Mouse (Mus musculus) lung, postnatal 0 days (tissue): ENCODE results near the gene Aldh18a1. TPM values are rescaled to one million over a fixed set of nuclear protein-coding genes. Genes with fewer than 3 reads are reported as not detected.
A peak's percentile ranks its signal among the peaks of the same experiment; 100 is the strongest.

Source experiments
- ATAC-seq: fragments of 200-750 bp; cut with Nextera tagmentation; 2 replicates; pipeline ENCODE4 v1.8.0; 2017; ENCODE audit warnings: moderate library complexity
- DNase-seq: peaks from one replicate; pipeline ENCODE4 v3.0.0-alpha.2; 2016; ENCODE audit warnings: low spot score
- H3K27ac ChIP-seq: fragments of 300-500 bp; sonication (generic); 2 replicates; pipeline ENCODE4 v1.5.1; 2014; ENCODE audit warnings: antibody characterized with exemption, mild to moderate bottlenecking, low read length, mixed read lengths
- H3K27me3 ChIP-seq: fragments of 300-500 bp; sonication (generic); replicated peaks from 2 replicates; pipeline ENCODE4 v1.6.1; 2014; ENCODE audit warnings: low read length, mixed read lengths; ENCODE audit not compliant: insufficient read depth
- H3K36me3 ChIP-seq: fragments of 300-500 bp; sonication (generic); 2 replicates; pipeline ENCODE4 v1.6.1; 2014; ENCODE audit warnings: low read length, mixed read lengths; ENCODE audit not compliant: insufficient read depth
- H3K4me1 ChIP-seq: fragments of 300-500 bp; sonication (generic); 2 replicates; pipeline ENCODE4 v1.6.1; 2014; ENCODE audit warnings: antibody characterized with exemption, low read depth, low read length, mixed read lengths; ENCODE audit not compliant: insufficient read depth
- H3K4me2 ChIP-seq: fragments of 300-500 bp; sonication (generic); replicated peaks from 2 replicates; pipeline ENCODE4 v1.6.1; 2014; ENCODE audit warnings: low read depth, mild to moderate bottlenecking, low read length, moderate library complexity, mixed read lengths
- H3K4me3 ChIP-seq: fragments of 300-500 bp; sonication (generic); 2 replicates; pipeline ENCODE4 v1.5.1; 2014; ENCODE audit warnings: low read depth, low read length
- H3K9ac ChIP-seq: fragments of 300-500 bp; sonication (generic); replicated peaks from 2 replicates; pipeline ENCODE4 v1.6.1; 2014; ENCODE audit warnings: low read depth, mild to moderate bottlenecking
- H3K9me3 ChIP-seq: fragments of 300-500 bp; sonication (generic); 2 replicates; pipeline ENCODE4 v1.6.1; 2016; ENCODE audit warnings: low read length, mixed read lengths
- CTCF ChIP-seq: IDR thresholded peaks from 2 replicates; pipeline ENCODE4 v1.5.1; 2016; ENCODE audit warnings: antibody characterized with exemption, mild to moderate bottlenecking
- EP300 ChIP-seq: IDR thresholded peaks from 2 replicates; pipeline ENCODE4 v1.6.1; 2016; ENCODE audit warnings: antibody characterized with exemption, mild to moderate bottlenecking, control low read depth
- WGBS: fragments of 180-500 bp; shearing (Covaris S2); extraction: QIAGEN DNeasy Blood & Tissue Kit; methylation state at CpG from one replicate; pipeline ENCODE4 v1.1.7; 2014; 5-methylcytosine and 5-hydroxymethylcytosine counted together
- polyA plus RNA-seq: library from polyadenylated mRNA; unstranded; fragments of >200 nt; fragmentation: Nextera tagmentation; extraction: Ambion mirVana; gene quantifications from 2 replicates; pipeline ENCODE4 v1.2.1, GENCODE M21; 2015

Gene Aldh18a1
- 11.1 and 13.6 TPM in 2 replicates for polyA plus RNA-seq

- DNase-seq (peak; percentile 94), ATAC-seq (peak; percentile 95)
- no peaks in the 10 kb centered on the region for H3K4me1 ChIP-seq
- H3K9me3 ChIP-seq, result no peaks in the 10 kb centered on the region
- H3K4me3 ChIP-seq, result peak within 1 kb of the TSS; percentile 63
- H3K27me3 ChIP-seq, result no peaks in the 10 kb centered on the region
- 0 out of 2 replicates have a peak within 1 kb of the TSS, but pooled peaks have one; percentile 5 for H3K9ac ChIP-seq
- TF ChIP-seq CTCF (peak; percentile 33; the same call in 1 of the 2 replicates), EP300 (peak; percentile 17; the same call in 1 of the 2 replicates)
- no peaks in the 10 kb centered on the region for H3K36me3 ChIP-seq
- under 1% methylated on average over 23 of the region's 34 CpGs for WGBS
- H3K27ac ChIP-seq, result peak within 1 kb of the TSS; percentile 28; the same call in 1 of the 2 replicates
- peak within 1 kb of the TSS; percentile 91 for H3K4me2 ChIP-seq
Measured at GRCm38 (mm10) chr19:40588293-40588654, at the start of gene Aldh18a1. Gene Aldh18a1, minus strand, starts transcription at chr19:40588463.

- H3K27ac ChIP-seq, result peak overlapping the region; percentile 65; the same call in 1 of the 2 replicates
- no peak overlapping the region for H3K4me2 ChIP-seq
- no peak overlapping the region for H3K4me3 ChIP-seq
- H3K9me3 ChIP-seq, result no peaks in the 10 kb centered on the region
- H3K27me3 ChIP-seq, result no peaks in the 10 kb centered on the region
- ATAC-seq (peak; percentile 60), DNase-seq (peak; percentile 56)
- no peak overlapping the region for H3K9ac ChIP-seq
- no peaks in the 10 kb centered on the region for H3K4me1 ChIP-seq
- WGBS, result 67% methylated on average over 7 of the region's 7 CpGs
- peak; percentile 4; the same call in 1 of the 2 replicates for TF ChIP-seq CTCF
- no peak for TF ChIP-seq EP300
- H3K36me3 ChIP-seq, result no peaks in the 10 kb centered on the region
Measured at GRCm38 (mm10) chr19:40637601-40638000, 49.3 kb upstream of the Aldh18a1 start.

GRCm38 (mm10) chr19:40637091-40637490, 48.8 kb upstream of the Aldh18a1 start:
- WGBS, result 32% methylated on average over 4 of the region's 4 CpGs
- Histone ChIP-seq H3K9me3 (no peaks in the 10 kb centered on the region), H3K4me3 (no peak overlapping the region), H3K27me3 (no peaks in the 10 kb centered on the region), H3K36me3 (no peaks in the 10 kb centered on the region), H3K4me2 (no peak overlapping the region), H3K9ac (no peak overlapping the region), H3K27ac (0 out of 2 replicates have a peak overlapping the region, but pooled peaks have one; percentile 9), H3K4me1 (no peaks in the 10 kb centered on the region)
- no peak for TF ChIP-seq CTCF
- peak; percentile 87 for TF ChIP-seq EP300
- ATAC-seq (peak; percentile 82), DNase-seq (peak; percentile 69)

- no peak for DNase-seq
- no peaks in the 10 kb centered on the region for H3K9me3 ChIP-seq
- no peak overlapping the region for H3K9ac ChIP-seq
- H3K4me1 ChIP-seq, result no peaks in the 10 kb centered on the region; the same call in 1 of the 2 replicates
- H3K4me3 ChIP-seq, result no peak overlapping the region
- no peak for ATAC-seq
- no peak overlapping the region for H3K27ac ChIP-seq
- 74% methylated on average over 1 of the region's 1 CpGs for WGBS
- H3K36me3 ChIP-seq, result no peaks in the 10 kb centered on the region
- no peak for TF ChIP-seq EP300
- peak; percentile 41 for TF ChIP-seq CTCF
- no peaks in the 10 kb centered on the region for H3K27me3 ChIP-seq
- no peak overlapping the region for H3K4me2 ChIP-seq
Measured at GRCm38 (mm10) chr19:40633144-40633543, 44.9 kb upstream of the Aldh18a1 start.

GRCm38 (mm10) chr19:40632668-40633067, 44.4 kb upstream of the Aldh18a1 start:
- Histone ChIP-seq H3K36me3 (no peaks in the 10 kb centered on the region), H3K27me3 (no peaks in the 10 kb centered on the region), H3K4me3 (no peak overlapping the region), H3K4me1 (no peaks in the 10 kb centered on the region; the same call in 1 of the 2 replicates), H3K9ac (no peak overlapping the region), H3K9me3 (no peaks in the 10 kb centered on the region), H3K27ac (no peak overlapping the region), H3K4me2 (no peak overlapping the region)
- ATAC-seq (no peak), DNase-seq (no peak)
- WGBS, result 76% methylated on average over 5 of the region's 5 CpGs
- no peak for TF ChIP-seq EP300
- no peak for TF ChIP-seq CTCF

- Histone ChIP-seq H3K4me3 (no peak overlapping the region), H3K9me3 (no peaks in the 10 kb centered on the region), H3K9ac (no peak overlapping the region), H3K4me2 (no peak overlapping the region), H3K27ac (no peak overlapping the region), H3K36me3 (no peaks in the 10 kb centered on the region), H3K4me1 (no peaks in the 10 kb centered on the region; the same call in 1 of the 2 replicates), H3K27me3 (no peaks in the 10 kb centered on the region)
- TF ChIP-seq CTCF, result no peak
- TF ChIP-seq EP300, result peak; percentile 78
- WGBS, result 20% methylated on average over 3 of the region's 3 CpGs
- DNase-seq, result peak; percentile 52
- ATAC-seq, result peak; percentile 28; the same call in 1 of the 2 replicates
Measured at GRCm38 (mm10) chr19:40632193-40632592, 43.9 kb upstream of the Aldh18a1 start.
